8 mouse cellular contexts compared by ENCODE assay signal in the genomic region with DNA sequence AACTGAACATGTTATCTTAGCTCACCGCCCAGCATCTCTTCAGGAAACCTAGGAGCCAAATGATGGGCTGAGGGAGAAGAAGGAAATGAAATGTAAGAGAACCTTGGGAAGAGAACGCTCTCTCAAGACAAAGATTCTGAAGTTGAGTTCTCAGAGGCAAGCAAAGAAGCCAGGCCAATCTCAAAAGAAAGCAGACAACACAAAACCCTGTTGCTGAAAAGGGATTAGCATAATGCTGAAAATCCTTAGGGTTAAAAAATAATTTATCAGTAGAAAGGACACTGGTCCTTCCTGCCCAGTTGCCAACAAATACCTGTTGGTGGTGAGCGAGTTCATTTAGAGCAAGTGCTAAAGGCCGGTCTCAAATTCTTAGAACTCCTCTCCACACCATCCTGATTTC. TPM values are rescaled to one million over a fixed set of nuclear protein-coding genes. Genes with fewer than 3 reads are reported as not detected.
DNase-seq lines count a peak whose midpoint lies in the region; ATAC-seq lines count a peak whose summit lies in the region.

No protein-coding gene starts in this region.

- H3K4me2 ChIP-seq in kidney, embryonic 14.5 days (replicated peaks; ENCODE audit: low read depth, low read length), result peak overlapping the region; percentile 81
- H3K4me2 ChIP-seq in embryonic facial prominence, embryonic 15.5 days (replicated peaks), result peak overlapping the region; percentile 79
- H3K4me2 ChIP-seq in intestine, embryonic 15.5 days (replicated peaks), result peak overlapping the region; percentile 88
- peak overlapping the region; percentile 91 for H3K4me2 ChIP-seq in midbrain, embryonic 15.5 days

- no peaks in the 10 kb centered on the region for H3K27me3 ChIP-seq in kidney, embryonic 14.5 days (ENCODE audit: control insufficient read depth, insufficient read depth, low read length)
- no peaks in the 10 kb centered on the region for H3K27me3 ChIP-seq in embryonic facial prominence, embryonic 15.5 days
- no peaks in the 10 kb centered on the region for H3K27me3 ChIP-seq in intestine, embryonic 15.5 days (replicated peaks)
- no peaks in the 10 kb centered on the region for H3K27me3 ChIP-seq in midbrain, embryonic 15.5 days (replicated peaks)

- 34% methylated on average over 4 of the region's 4 CpGs for WGBS in kidney, embryonic 14.5 days
- 43% methylated on average over 4 of the region's 4 CpGs for WGBS in embryonic facial prominence, embryonic 15.5 days
- WGBS in intestine, embryonic 15.5 days, result 50% methylated on average over 4 of the region's 4 CpGs
- WGBS in midbrain, embryonic 15.5 days, result 19% methylated on average over 4 of the region's 4 CpGs

- H3K4me3 ChIP-seq in kidney, embryonic 14.5 days (ENCODE audit: low read length), result peak overlapping the region; percentile 41
- H3K4me3 ChIP-seq in embryonic facial prominence, embryonic 15.5 days (replicated peaks), result peak overlapping the region; percentile 46
- H3K4me3 ChIP-seq in intestine, embryonic 15.5 days (replicated peaks), result peak overlapping the region; percentile 47; the same call in 1 of the 2 replicates
- peak overlapping the region; percentile 53 for H3K4me3 ChIP-seq in midbrain, embryonic 15.5 days

- no peak for DNase-seq in kidney, postnatal 14 days
- DNase-seq in layer of hippocampus, adult 9-10 months (ENCODE audit: low spot score), result no peak
- no peak for DNase-seq in cerebellum, adult 9-10 months

- H3K9me3 ChIP-seq in kidney, embryonic 14.5 days (ENCODE audit: control insufficient read depth, low read length), result no peaks in the 10 kb centered on the region
- H3K9me3 ChIP-seq in embryonic facial prominence, embryonic 15.5 days (replicated peaks), result no peaks in the 10 kb centered on the region
- H3K9me3 ChIP-seq in intestine, embryonic 15.5 days, result no peaks in the 10 kb centered on the region
- no peaks in the 10 kb centered on the region for H3K9me3 ChIP-seq in midbrain, embryonic 15.5 days

- H3K4me1 ChIP-seq in kidney, embryonic 14.5 days (ENCODE audit: control insufficient read depth, insufficient read depth, low read length), result peaks cover 66% of the 10 kb centered on the region
- H3K4me1 ChIP-seq in embryonic facial prominence, embryonic 15.5 days, result peaks cover 58% of the 10 kb centered on the region
- peaks cover 49% of the 10 kb centered on the region for H3K4me1 ChIP-seq in intestine, embryonic 15.5 days (replicated peaks)
- peaks cover 35% of the 10 kb centered on the region for H3K4me1 ChIP-seq in midbrain, embryonic 15.5 days

- H3K36me3 ChIP-seq in kidney, embryonic 14.5 days (ENCODE audit: control insufficient read depth, insufficient read depth, low read length), result peaks cover 14% of the 10 kb centered on the region; the same call in 1 of the 2 replicates
- H3K36me3 ChIP-seq in embryonic facial prominence, embryonic 15.5 days, result peaks cover 4% of the 10 kb centered on the region; the same call in 1 of the 2 replicates
- H3K36me3 ChIP-seq in intestine, embryonic 15.5 days, result 0 out of 2 replicates have a peak, but pooled peaks cover 3% of the 10 kb centered on the region
- no peaks in the 10 kb centered on the region for H3K36me3 ChIP-seq in midbrain, embryonic 15.5 days (replicated peaks)

- ATAC-seq in kidney, embryonic 14.5 days (ENCODE audit: low FRiP score, low TSS enrichment), result no peak
- ATAC-seq in embryonic facial prominence, embryonic 15.5 days (ENCODE audit: insufficient number of reproducible peaks, low FRiP score, low TSS enrichment, low read depth), result no peak
- ATAC-seq in intestine, embryonic 15.5 days, result no peak
- no peak for ATAC-seq in midbrain, embryonic 15.5 days (replicated peaks)
- no peak for ATAC-seq in inflammation-experienced regulatory T-cells, adult 6 months

- peak overlapping the region; percentile 67; the same call in 1 of the 2 replicates for H3K9ac ChIP-seq in kidney, embryonic 14.5 days (ENCODE audit: low read depth, low read length)
- H3K9ac ChIP-seq in embryonic facial prominence, embryonic 15.5 days, result no peak overlapping the region
- peak overlapping the region; percentile 64; the same call in 1 of the 2 replicates for H3K9ac ChIP-seq in intestine, embryonic 15.5 days
- peak overlapping the region; percentile 75; the same call in 1 of the 2 replicates for H3K9ac ChIP-seq in midbrain, embryonic 15.5 days

- H3K27ac ChIP-seq in kidney, embryonic 14.5 days (ENCODE audit: low read depth, low read length), result peak overlapping the region; percentile 97
- H3K27ac ChIP-seq in embryonic facial prominence, embryonic 15.5 days (replicated peaks), result peak overlapping the region; percentile 85
- peak overlapping the region; percentile 77 for H3K27ac ChIP-seq in intestine, embryonic 15.5 days
- peak overlapping the region; percentile 84 for H3K27ac ChIP-seq in midbrain, embryonic 15.5 days

RNA-seq across cellular contexts. Expression of a gene that starts 15.3 kb away (rescaled TPM):
- polyA plus RNA-seq in kidney, embryonic 14.5 days (2014; fragmentation: Nextera tagmentation; extraction: Ambion mirVana), result 42.1 and 54.2 TPM in 2 replicates
- 33.0 and 38.6 TPM in 2 replicates for polyA plus RNA-seq in embryonic facial prominence, embryonic 15.5 days (2015; fragmentation: Nextera tagmentation; extraction: Ambion mirVana)
- 42.8 TPM in 2 replicates for polyA plus RNA-seq in intestine, embryonic 15.5 days (2015; fragmentation: Nextera tagmentation; extraction: Ambion mirVana)
- 14.6 and 15.7 TPM in 2 replicates for polyA plus RNA-seq in midbrain, embryonic 15.5 days (2015; fragmentation: Nextera tagmentation; extraction: Ambion mirVana)
- not detected for polyA plus RNA-seq in inflammation-experienced regulatory T-cells, adult 6 months (2017; shearing (Covaris generic))

RNA-seq across cellular contexts. Expression of a gene that starts 33.9 kb away (rescaled TPM):
- not detected in 2 replicates for polyA plus RNA-seq in kidney, embryonic 14.5 days (2014; fragmentation: Nextera tagmentation; extraction: Ambion mirVana)
- polyA plus RNA-seq in embryonic facial prominence, embryonic 15.5 days (2015; fragmentation: Nextera tagmentation; extraction: Ambion mirVana), result not detected in 2 replicates
- 4.9 and 5.8 TPM in 2 replicates for polyA plus RNA-seq in intestine, embryonic 15.5 days (2015; fragmentation: Nextera tagmentation; extraction: Ambion mirVana)
- not detected in 2 replicates for polyA plus RNA-seq in midbrain, embryonic 15.5 days (2015; fragmentation: Nextera tagmentation; extraction: Ambion mirVana)
- polyA plus RNA-seq in inflammation-experienced regulatory T-cells, adult 6 months (2017; shearing (Covaris generic)), result not detected

RNA-seq across cellular contexts. Expression of a gene that starts 44.3 kb away (rescaled TPM):
- polyA plus RNA-seq in kidney, embryonic 14.5 days (2014; fragmentation: Nextera tagmentation; extraction: Ambion mirVana), result 34.2 and 63.5 TPM in 2 replicates
- polyA plus RNA-seq in embryonic facial prominence, embryonic 15.5 days (2015; fragmentation: Nextera tagmentation; extraction: Ambion mirVana), result 100 and 103 TPM in 2 replicates
- 96.3 and 105 TPM in 2 replicates for polyA plus RNA-seq in intestine, embryonic 15.5 days (2015; fragmentation: Nextera tagmentation; extraction: Ambion mirVana)
- 137 TPM in 2 replicates for polyA plus RNA-seq in midbrain, embryonic 15.5 days (2015; fragmentation: Nextera tagmentation; extraction: Ambion mirVana)
- polyA plus RNA-seq in inflammation-experienced regulatory T-cells, adult 6 months (2017; shearing (Covaris generic)), result 10 to 100 TPM; 37.7 to 51.2 (median 42.6) TPM

Comparison
In these comparisons a context has a peak if more than half of its experiments do, and no peak if none do; other contexts are left out.
1. RNA of a gene that starts 15.3 kb away (polyA plus RNA-seq): 42.8 TPM in intestine, embryonic 15.5 days, 42.1 to 54.2 TPM in kidney, embryonic 14.5 days, 33.0 to 38.6 TPM in embryonic facial prominence, embryonic 15.5 days and 14.6 to 15.7 TPM in midbrain, embryonic 15.5 days; not detected in inflammation-experienced regulatory T-cells, adult 6 months; every median in the first group is over 10 times any median in the second.
2. Peak in every context shown above with its lines, with median percentiles within 50 percentile points of each other: H3K27ac ChIP-seq, H3K4me2 ChIP-seq and H3K4me3 ChIP-seq.